Mouse (Mus musculus): Measurements from ENCODE around the gene Nfe2l1.

DNA sequence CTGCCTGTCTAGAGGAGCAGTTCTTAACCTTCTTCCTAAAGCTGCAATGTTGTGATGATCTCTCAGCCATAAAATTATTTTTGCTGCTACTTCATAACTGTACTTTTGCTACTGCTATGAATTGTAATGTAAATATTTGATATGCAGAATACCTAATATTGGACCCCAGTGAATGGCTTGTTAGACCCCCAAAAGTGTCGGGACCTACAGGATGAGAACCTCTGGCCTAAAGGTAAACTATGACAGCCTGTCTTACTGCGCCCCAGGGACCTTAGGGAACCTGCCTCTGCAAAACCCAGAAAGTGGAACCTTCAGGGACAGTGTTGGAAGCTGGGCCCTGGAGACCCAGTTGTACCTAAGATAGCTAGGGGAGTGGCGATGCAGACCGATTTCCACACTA, 45.5 kb upstream of the Nfe2l1 start:
- no peak for TF ChIP-seq CTCF (IDR thresholded peaks at IDR 0.05; ENCODE audit: low read depth)
- no peak for TF ChIP-seq EP300 (IDR thresholded peaks at IDR 0.05; ENCODE audit: low read depth)

Data from liver, postnatal 0 days (tissue).